ENCODE assay signal across 9 mouse cellular contexts in the genomic region with DNA sequence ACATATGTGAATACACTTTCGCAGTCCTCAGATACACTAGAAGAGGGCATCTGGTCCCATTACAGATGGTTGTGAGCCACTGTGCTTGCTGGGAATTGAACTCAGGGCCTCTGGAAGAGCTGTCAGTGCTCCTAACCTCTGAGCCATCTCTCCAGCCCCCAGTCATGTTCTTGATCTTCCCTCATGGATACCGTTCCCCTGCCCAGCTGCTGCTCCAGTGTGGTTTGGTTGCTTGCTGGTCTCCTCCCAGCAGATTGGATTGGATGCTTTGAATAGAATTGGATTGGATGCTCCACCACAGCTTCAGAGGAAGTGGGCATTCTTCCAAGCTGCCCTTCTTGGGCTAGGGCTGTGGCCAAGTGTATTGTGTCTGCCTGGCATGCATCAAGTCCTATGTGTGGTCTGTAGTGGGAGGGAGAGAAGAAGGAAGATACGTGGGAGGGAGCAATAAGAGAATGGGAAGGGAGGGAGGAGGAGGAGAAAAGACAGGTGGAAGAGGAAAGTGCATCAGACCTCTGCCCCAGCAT. TPM values are rescaled to one million over a fixed set of nuclear protein-coding genes. Genes with fewer than 3 reads are reported as not detected.
DNase-seq lines count a peak whose midpoint lies in the region; ATAC-seq and TF ChIP-seq lines count a peak whose summit lies in the region.
"Had no signal": no experiment of that assay in that cellular context is flagged by ENCODE, and none has a peak within 500 bp of the region (broad histone marks: within the 10 kb centered on the region; RNA-seq: fewer than 3 reads in every experiment).

No protein-coding gene starts in this region.

- no peaks in the 10 kb centered on the region for H3K9me3 ChIP-seq in embryonic facial prominence, embryonic 14.5 days (ENCODE audit: control insufficient read depth, low read length)
- no peaks in the 10 kb centered on the region for H3K9me3 ChIP-seq in embryonic facial prominence, embryonic 10.5 days
- no peaks in the 10 kb centered on the region for H3K9me3 ChIP-seq in lung, embryonic 14.5 days (ENCODE audit: low read depth, low read length)

- ATAC-seq in embryonic facial prominence, embryonic 14.5 days (ENCODE audit: low read depth) = no peak
- no peak for ATAC-seq in lung, embryonic 14.5 days (ENCODE audit: insufficient read depth)

- H3K36me3 ChIP-seq in embryonic facial prominence, embryonic 14.5 days (ENCODE audit: control insufficient read depth, insufficient read depth, low read length) = no peaks in the 10 kb centered on the region
- H3K36me3 ChIP-seq in embryonic facial prominence, embryonic 10.5 days (replicated peaks) = no peaks in the 10 kb centered on the region
- no peaks in the 10 kb centered on the region for H3K36me3 ChIP-seq in lung, embryonic 14.5 days (ENCODE audit: insufficient read depth)

- WGBS in embryonic facial prominence, embryonic 14.5 days = 80% methylated on average over 3 of the region's 3 CpGs
- 90% methylated on average over 3 of the region's 3 CpGs for WGBS in embryonic facial prominence, embryonic 10.5 days
- WGBS in lung, embryonic 14.5 days = 74% methylated on average over 3 of the region's 3 CpGs

- H3K27me3 ChIP-seq in embryonic facial prominence, embryonic 14.5 days (replicated peaks; ENCODE audit: control insufficient read depth, insufficient read depth, low read length) = no peaks in the 10 kb centered on the region
- no peaks in the 10 kb centered on the region for H3K27me3 ChIP-seq in embryonic facial prominence, embryonic 10.5 days (replicated peaks; ENCODE audit: low read depth, poor library complexity, severe bottlenecking)
- H3K27me3 ChIP-seq in lung, embryonic 14.5 days (ENCODE audit: insufficient read depth, low read length) = no peaks in the 10 kb centered on the region

- H3K4me3 ChIP-seq in embryonic facial prominence, embryonic 14.5 days (ENCODE audit: low read depth, low read length) = no peak overlapping the region
- no peak overlapping the region for H3K4me3 ChIP-seq in embryonic facial prominence, embryonic 10.5 days
- H3K4me3 ChIP-seq in lung, embryonic 14.5 days (ENCODE audit: low read depth, low read length) = no peak overlapping the region

- H3K27ac ChIP-seq in embryonic facial prominence, embryonic 14.5 days (replicated peaks; ENCODE audit: low read depth, low read length) = no peak overlapping the region
- H3K27ac ChIP-seq in embryonic facial prominence, embryonic 10.5 days (replicated peaks) = no peak overlapping the region
- H3K27ac ChIP-seq in lung, embryonic 14.5 days (ENCODE audit: low read depth) = no peak overlapping the region

- no peak for TF ChIP-seq CTCF in lung, embryonic 14.5 days (IDR thresholded peaks at IDR 0.05; ENCODE audit: low read depth)

- peak; percentile 54 for DNase-seq in embryonic facial prominence, embryonic 14.5 days (ENCODE audit: low spot score)
- no peak for DNase-seq in embryonic facial prominence, embryonic 10.5 days (ENCODE audit: low spot score)
- peak; percentile 19 for DNase-seq in kidney, adult 9 months
- no peak for DNase-seq in kidney, adult 18-20 months
- peak; percentile 89 for DNase-seq in Muller cell, postnatal 12 days (ENCODE audit: inconsistent ontology term)
- peak; percentile 63 for DNase-seq in lung, embryonic 14.5 days
- DNase-seq in spleen, postnatal 14 days (ENCODE audit: low spot score in 2 of 2) = no peak
- DNase-seq in gastrocnemius, postnatal 25 days = no peak
- DNase-seq: right cerebral cortex, postnatal 14 days had no signal

- no peak overlapping the region for H3K4me2 ChIP-seq in embryonic facial prominence, embryonic 14.5 days (ENCODE audit: low read depth, low read length)
- no peak overlapping the region for H3K4me2 ChIP-seq in lung, embryonic 14.5 days

- no peak overlapping the region for H3K9ac ChIP-seq in embryonic facial prominence, embryonic 14.5 days (ENCODE audit: low read depth, low read length)
- no peak overlapping the region for H3K9ac ChIP-seq in lung, embryonic 14.5 days

- no peaks in the 10 kb centered on the region for H3K4me1 ChIP-seq in embryonic facial prominence, embryonic 14.5 days (ENCODE audit: control insufficient read depth, insufficient read depth, low read length)
- H3K4me1 ChIP-seq in embryonic facial prominence, embryonic 10.5 days = peaks cover 23% of the 10 kb centered on the region
- 0 out of 2 replicates have a peak, but pooled peaks cover 3% of the 10 kb centered on the region for H3K4me1 ChIP-seq in lung, embryonic 14.5 days (ENCODE audit: insufficient read depth)

RNA-seq across cellular contexts. Expression of gene Med27, which starts 56.0 kb away (rescaled TPM):
- 50.1 and 50.9 TPM in 2 replicates for polyA plus RNA-seq in embryonic facial prominence, embryonic 14.5 days (2014; fragmentation: Nextera tagmentation; extraction: Ambion mirVana)
- 57.3 and 57.9 TPM in 2 replicates for polyA plus RNA-seq in embryonic facial prominence, embryonic 10.5 days (2016; fragmentation: Nextera tagmentation; extraction: Ambion mirVana)
- 48.8 and 53.0 TPM in 2 replicates for polyA plus RNA-seq in lung, embryonic 14.5 days (2014; fragmentation: Nextera tagmentation; extraction: Ambion mirVana)
- 10 to 100 TPM; 12.0 to 12.1 TPM for total RNA-seq in gastrocnemius, postnatal 25 days (2021)

Comparison
In these comparisons a context has a peak if more than half of its experiments do, and no peak if none do; other contexts are left out.
1. DNase-seq: peak in embryonic facial prominence, embryonic 14.5 days (single experiment), kidney, adult 9 months (single experiment), Muller cell, postnatal 12 days (single experiment) and lung, embryonic 14.5 days (single experiment); none in embryonic facial prominence, embryonic 10.5 days (single experiment), kidney, adult 18-20 months (single experiment), spleen, postnatal 14 days (0 of 2) and gastrocnemius, postnatal 25 days (single experiment).